Mouse (Mus musculus) cortical plate, adult 2 months (tissue): ENCODE measurements around the gene Cx3cr1. TPM values are rescaled to one million over a fixed set of nuclear protein-coding genes. Genes with fewer than 3 reads are reported as not detected.

Source experiments
- H3K27ac ChIP-seq: fragments of 200-500 bp; 2 replicates; pipeline ENCODE4 v1.5.1; 2012; ENCODE audit warnings: low read length, control low read depth, inconsistent platforms; ENCODE audit not compliant: insufficient read depth
- H3K4me1 ChIP-seq: fragments of 200-500 bp; 2 replicates; pipeline ENCODE4 v1.6.1; 2011; ENCODE audit warnings: low read length; ENCODE audit not compliant: control insufficient read depth, insufficient read depth
- H3K4me3 ChIP-seq: fragments of 200-500 bp; 2 replicates; pipeline ENCODE4 v1.5.1; 2011; ENCODE audit warnings: mild to moderate bottlenecking, low read length, control low read depth; ENCODE audit not compliant: insufficient read depth
- CTCF ChIP-seq: fragments of 200-500 bp; IDR thresholded peaks from 2 replicates; pipeline ENCODE4 v1.5.1; 2011; ENCODE audit warnings: mild to moderate bottlenecking, control low read depth, low read length; ENCODE audit not compliant: insufficient read depth; ENCODE audit errors: extremely low read depth
- POLR2A ChIP-seq: fragments of 200-500 bp; IDR thresholded peaks from 2 replicates; pipeline ENCODE4 v1.6.1; 2011; ENCODE audit warnings: mild to moderate bottlenecking, low read length, control low read depth; ENCODE audit not compliant: insufficient read depth; ENCODE audit errors: extremely low read depth
- polyA plus RNA-seq: library from polyadenylated mRNA; depleted of rRNA; stranded (reverse); fragments of >200 nt; gene quantifications from 2 replicates; pipeline ENCODE4 v1.2.3, GENCODE M21; 2012

Gene Cx3cr1
- polyA plus RNA-seq, 1 experiment, result 38.2 TPM

DNA sequence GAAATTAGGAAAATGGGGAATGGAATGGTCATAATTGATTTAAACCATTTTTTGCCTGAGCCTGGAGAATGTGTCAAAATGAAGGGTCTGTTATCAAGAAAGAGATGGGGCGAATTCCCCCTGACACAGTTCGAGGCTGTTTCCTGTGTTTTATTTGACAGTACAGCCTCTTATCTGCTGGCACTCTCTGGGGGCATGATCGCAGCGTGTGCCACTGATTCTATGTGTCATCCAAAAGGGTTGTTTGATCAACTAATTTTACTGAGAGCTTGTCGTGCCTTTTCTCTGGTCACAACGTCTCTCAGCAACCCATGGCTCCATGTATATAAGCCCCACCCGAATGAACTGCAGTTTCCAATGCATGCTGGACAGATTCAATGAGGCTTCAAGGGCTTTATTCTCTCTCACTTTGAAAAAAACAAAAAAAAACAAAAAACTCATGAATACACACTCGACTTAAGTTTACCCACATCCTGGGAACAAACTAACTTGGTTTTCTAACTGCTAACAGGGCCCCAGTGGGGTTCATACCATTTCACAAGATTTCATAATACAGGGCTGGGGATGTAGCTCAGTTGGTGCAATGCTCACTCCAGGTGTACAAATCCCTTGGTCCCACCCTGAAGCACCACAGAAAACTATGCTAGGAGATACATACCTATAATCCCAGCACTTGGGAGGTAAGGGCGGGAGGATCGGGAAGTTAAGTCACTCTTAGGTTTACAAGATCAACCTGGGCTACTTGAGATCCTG, 76.4 kb downstream of the Cx3cr1 start:
- Histone ChIP-seq H3K4me3 (no peak overlapping the region), H3K4me1 (no peaks in the 10 kb centered on the region), H3K27ac (no peak overlapping the region)
- no peak for TF ChIP-seq POLR2A
- TF ChIP-seq CTCF, result no peak

DNA sequence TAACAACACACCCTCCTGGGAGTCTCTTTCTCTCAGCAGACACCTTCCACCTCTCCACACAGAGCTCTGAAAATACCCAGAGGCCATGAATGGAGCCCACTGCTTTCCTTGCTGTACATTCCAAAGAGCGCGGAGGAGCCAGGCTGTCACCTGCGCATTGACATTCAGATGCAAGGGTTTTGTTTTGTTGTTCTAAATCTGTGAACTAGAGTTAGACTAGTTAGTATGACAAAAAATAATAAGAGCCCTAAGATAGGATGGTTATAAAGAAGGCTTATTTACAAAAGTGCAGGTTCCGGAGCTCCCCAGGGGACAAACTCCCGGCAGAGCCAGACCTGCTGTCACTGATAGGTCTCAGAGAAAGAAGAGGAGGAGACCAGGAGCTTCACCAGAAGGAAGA, 78.4 kb downstream of the Cx3cr1 start:
- H3K4me3 ChIP-seq, result no peak overlapping the region
- no peak for TF ChIP-seq POLR2A
- TF ChIP-seq CTCF, result no peak

DNA sequence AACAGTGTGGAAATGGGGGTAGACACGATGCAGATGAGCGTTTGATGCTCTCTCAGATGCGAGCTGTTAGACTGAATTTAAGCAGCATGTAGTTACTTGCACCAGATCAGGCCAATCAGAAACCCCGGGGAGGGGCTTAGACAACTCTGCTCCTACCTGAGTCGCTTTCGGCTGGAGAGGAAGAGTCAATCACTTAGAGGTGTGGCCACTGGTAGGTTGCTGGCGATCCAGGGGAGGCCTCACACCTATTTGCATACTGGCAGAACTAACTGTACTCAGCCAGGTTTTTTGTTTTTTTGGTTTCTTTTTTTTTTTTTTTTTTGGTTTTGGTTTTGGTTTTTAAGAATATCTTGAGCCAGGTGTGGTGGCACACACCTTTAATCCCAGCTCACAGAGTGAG, 81.4 kb downstream of the Cx3cr1 start:
- Histone ChIP-seq H3K4me1 (no peaks in the 10 kb centered on the region), H3K4me3 (no peak overlapping the region), H3K27ac (no peak overlapping the region)
- no peak for TF ChIP-seq POLR2A
- TF ChIP-seq CTCF, result no peak

More for the DNA sequence above, 78.4 kb downstream of the Cx3cr1 start:
- Histone ChIP-seq H3K27ac (no peak overlapping the region), H3K4me1 (no peaks in the 10 kb centered on the region)

DNA sequence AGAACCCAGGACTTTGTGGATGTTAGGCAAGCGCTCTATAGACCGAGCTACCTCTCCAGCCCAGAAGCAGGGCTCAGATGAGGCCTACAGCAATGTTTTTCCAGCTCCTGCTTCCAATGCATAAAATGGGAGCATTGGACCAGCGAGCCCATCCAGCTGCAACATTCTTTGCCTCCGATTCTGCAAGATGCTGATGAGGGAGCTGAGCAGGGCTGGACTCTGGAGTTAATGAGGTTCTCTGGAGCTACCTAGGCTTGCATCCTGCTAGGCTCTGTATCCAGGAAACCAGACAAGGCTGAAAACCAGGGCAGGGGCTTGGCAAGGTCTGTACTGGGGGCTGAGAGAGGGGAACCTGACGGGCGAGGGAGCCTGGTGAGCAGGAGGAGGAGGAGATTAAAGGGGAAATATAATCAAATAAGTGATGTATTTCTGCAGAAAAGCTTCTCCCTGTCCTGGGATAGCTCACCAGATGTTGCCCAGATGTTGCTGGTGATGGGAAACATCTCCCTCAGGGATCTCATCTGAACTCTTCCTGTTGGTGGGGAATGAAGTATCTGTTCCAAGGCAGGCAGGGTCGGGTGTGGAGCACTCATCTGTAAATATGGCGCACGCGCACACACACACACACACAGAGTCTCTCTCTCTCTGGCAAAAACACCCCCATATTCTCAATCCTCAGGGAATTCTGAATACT, 83.7 kb downstream of the Cx3cr1 start:
- H3K4me3 ChIP-seq, result no peak overlapping the region
- H3K4me1 ChIP-seq, result peaks cover 3% of the 10 kb centered on the region; the same call in 1 of the 2 replicates
- no peak for TF ChIP-seq POLR2A
- TF ChIP-seq CTCF, result no peak
- H3K27ac ChIP-seq, result no peak overlapping the region

DNA sequence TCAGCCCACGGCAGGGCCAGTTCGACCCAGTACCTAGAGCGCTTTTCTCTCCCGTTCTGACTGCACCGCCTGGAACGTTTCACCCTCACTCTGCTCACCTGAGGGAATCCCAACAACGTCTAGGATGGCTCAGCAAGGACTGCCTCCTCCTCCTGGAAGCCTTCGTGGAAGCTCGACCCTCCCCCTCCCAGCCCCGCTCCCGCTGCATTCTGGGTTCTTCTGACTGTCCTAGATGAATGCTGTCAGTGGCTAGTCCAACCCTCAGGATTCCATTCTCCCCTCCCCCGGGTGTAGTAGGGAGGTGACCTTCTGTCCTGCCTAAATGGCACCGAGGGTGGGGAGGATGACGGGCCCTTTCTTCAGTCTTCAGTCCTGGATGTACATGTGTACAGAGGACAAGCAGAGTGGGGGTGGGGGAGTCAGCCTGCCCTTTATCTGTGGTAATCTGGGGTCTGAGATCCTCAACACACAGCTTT, 85.1 kb downstream of the Cx3cr1 start, which contains the start of gene Csrnp1:
TSS of gene Csrnp1 (minus strand) at position 123 of the 476 bp plus-strand sequence.
- Histone ChIP-seq H3K27ac (peak within 1 kb of the TSS; percentile 83), H3K4me3 (peak within 1 kb of the TSS; percentile 85), H3K4me1 (peaks cover 12% of the 10 kb centered on the region)
- TF ChIP-seq POLR2A (no peak), CTCF (no peak)

DNA sequence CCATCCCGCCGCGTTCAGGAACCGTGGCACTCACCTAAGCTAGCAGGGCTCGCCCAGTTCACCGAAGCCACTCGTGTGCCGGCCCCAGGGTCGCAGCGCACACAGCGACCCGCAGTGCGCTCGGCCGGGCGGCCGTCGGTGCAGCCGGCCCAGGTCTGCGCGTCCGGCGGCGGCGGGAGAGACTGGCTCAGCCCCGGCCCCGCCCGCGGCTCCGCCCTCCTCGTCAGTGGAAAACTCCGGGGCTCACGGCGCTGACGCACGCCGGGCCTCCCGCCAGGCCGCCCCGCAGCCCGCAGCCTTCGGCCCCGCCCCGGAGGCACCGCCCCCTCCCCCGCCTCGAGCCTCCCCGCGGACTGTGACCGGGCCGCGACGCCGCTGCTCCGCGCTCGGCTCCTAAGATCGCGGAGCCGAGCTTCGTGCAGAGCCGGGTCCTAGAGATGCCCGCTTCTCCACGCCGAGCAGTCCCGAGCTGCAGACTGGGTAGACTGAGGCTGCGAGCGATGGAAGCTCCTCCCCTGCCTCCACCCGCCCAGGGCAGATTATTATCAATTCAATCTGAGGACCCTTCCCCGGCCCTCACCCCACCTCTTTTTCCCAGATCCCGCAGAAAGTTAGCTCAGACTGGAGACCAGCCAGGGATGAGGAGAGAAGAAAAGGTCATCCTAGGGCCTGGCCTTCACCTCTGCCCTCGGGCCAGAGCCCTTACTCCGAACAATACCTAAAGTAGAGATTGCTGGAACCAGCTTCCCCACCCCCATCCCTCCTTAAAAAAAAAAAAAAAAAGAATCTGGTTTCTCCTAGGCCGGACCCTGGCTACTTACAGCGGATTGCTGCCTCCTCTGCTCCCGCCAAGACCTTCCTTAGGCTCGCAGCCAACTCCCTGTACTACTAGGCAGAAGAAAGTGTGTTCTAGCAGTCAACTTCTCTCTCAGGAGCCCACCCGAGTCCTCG, 85.8 kb downstream of the Cx3cr1 start:
- Histone ChIP-seq H3K27ac (peak overlapping the region; percentile 83), H3K4me3 (peak overlapping the region; percentile 85), H3K4me1 (peaks cover 16% of the 10 kb centered on the region)
- TF ChIP-seq POLR2A (peak; percentile 69), CTCF (no peak)

- peak overlapping the region; percentile 85 for H3K4me3 ChIP-seq
- TF ChIP-seq POLR2A (no peak), CTCF (no peak)
- peaks cover 23% of the 10 kb centered on the region for H3K4me1 ChIP-seq
- H3K27ac ChIP-seq, result peak overlapping the region; percentile 83
Measured at GRCm38 (mm10) chr9:119982956-119983551, 86.6 kb downstream of the Cx3cr1 start.

- peak overlapping the region; percentile 83 for H3K27ac ChIP-seq
- peak overlapping the region; percentile 85 for H3K4me3 ChIP-seq
- TF ChIP-seq CTCF, result peak; percentile 28
- no peak for TF ChIP-seq POLR2A
- peaks cover 28% of the 10 kb centered on the region for H3K4me1 ChIP-seq
Measured at GRCm38 (mm10) chr9:119982241-119982811, 87.4 kb downstream of the Cx3cr1 start.
